Mouse (Mus musculus): ENCODE results near the gene Plekha5. TPM values are rescaled to one million over a fixed set of nuclear protein-coding genes. Genes with fewer than 3 reads are reported as not detected.
"Not testable (repeated sequence)": the region's sequence is repeated elsewhere in the genome, so short reads cannot be mapped to it uniquely, and the experiment has no call there.

The Plekha5 gene
- total RNA-seq, 1 experiment from 2014 or later = 30.1 TPM

GRCm38 (mm10) chr6:140576961-140577821 is 153.3 kb downstream of the Plekha5 start:
- DNase-seq = no peak

GRCm38 (mm10) chr6:140577822-140578170 is 153.9 kb downstream of the Plekha5 start:
- DNase-seq = no peak

GRCm38 (mm10) chr6:140578985-140579384 is 155.1 kb downstream of the Plekha5 start:
- not testable (repeated sequence) for DNase-seq

GRCm38 (mm10) chr6:140580170-140580569 is 156.3 kb downstream of the Plekha5 start:
- DNase-seq = no peak

GRCm38 (mm10) chr6:140586714-140587259 is 162.9 kb downstream of the Plekha5 start:
- DNase-seq = no peak

GRCm38 (mm10) chr6:140591331-140591730 is 167.5 kb downstream of the Plekha5 start:
- DNase-seq = peak; percentile 42

- DNase-seq = no peak
These were observed 168.9 kb downstream of the Plekha5 start for GRCm38 (mm10) chr6:140592713-140593112.

GRCm38 (mm10) chr6:140593420-140594170 is 169.7 kb downstream of the Plekha5 start:
- peak; percentile 90 for DNase-seq

- not testable (repeated sequence) for DNase-seq
These were observed 171.7 kb downstream of the Plekha5 start for GRCm38 (mm10) chr6:140595551-140595950.

- DNase-seq = no peak
These were observed 173.8 kb downstream of the Plekha5 start for GRCm38 (mm10) chr6:140597381-140598329.

GRCm38 (mm10) chr6:140598516-140598915 is 174.7 kb downstream of the Plekha5 start:
- no peak for DNase-seq

GRCm38 (mm10) chr6:140599337-140599736 is 175.5 kb downstream of the Plekha5 start:
- DNase-seq = no peak

GRCm38 (mm10) chr6:140600671-140601070 is 176.8 kb downstream of the Plekha5 start:
- not testable (repeated sequence) for DNase-seq

- no peak for DNase-seq
These were observed 177.3 kb downstream of the Plekha5 start for GRCm38 (mm10) chr6:140601175-140601574.

- no peak for DNase-seq
These were observed 179.5 kb downstream of the Plekha5 start for GRCm38 (mm10) chr6:140603228-140603944.

- not testable (repeated sequence) for DNase-seq
These were observed 181.3 kb downstream of the Plekha5 start for GRCm38 (mm10) chr6:140605173-140605572.

GRCm38 (mm10) chr6:140605732-140606131 is 181.9 kb downstream of the Plekha5 start:
- no peak for DNase-seq

- no peak for DNase-seq
These were observed 182.7 kb downstream of the Plekha5 start for GRCm38 (mm10) chr6:140606534-140606933.

GRCm38 (mm10) chr6:140608666-140609065 is 184.8 kb downstream of the Plekha5 start:
- DNase-seq = no peak

GRCm38 (mm10) chr6:140609533-140609932 is 185.7 kb downstream of the Plekha5 start:
- DNase-seq = no peak

- DNase-seq = no peak
These were observed 186.3 kb downstream of the Plekha5 start for GRCm38 (mm10) chr6:140610117-140610516.

Data from adrenal gland, postnatal 14 days (tissue).